Mouse (Mus musculus) testis, adult 2 months (tissue): ENCODE results near the gene Dnm3.

ENCODE experiments used
- CTCF ChIP-seq: fragments of 200-500 bp; IDR thresholded peaks from 2 replicates; pipeline ENCODE4 v1.5.1; 2012; ENCODE audit warnings: low read depth, mild to moderate bottlenecking, inconsistent platforms, low read length, moderate library complexity; ENCODE audit not compliant: control insufficient read depth, insufficient read depth, insufficient replicate concordance
- POLR2A ChIP-seq: fragments of 200-500 bp; IDR thresholded peaks from 2 replicates; pipeline ENCODE4 v1.6.1; 2012; ENCODE audit warnings: low read depth, mild to moderate bottlenecking, inconsistent platforms, low read length, moderate library complexity; ENCODE audit not compliant: control insufficient read depth

GRCm38 (mm10) chr1:162252869-162253268 lies 225.0 kb downstream of the Dnm3 start:
- no peak for TF ChIP-seq CTCF
- TF ChIP-seq POLR2A = no peak
